Mouse (Mus musculus) cerebral cortex, adult 2 months (tissue): ENCODE data around the gene Ntn4.

Source experiments
- WGBS: fragments of 180-500 bp; shearing (Covaris S2); methylation state at CpG from one replicate; pipeline ENCODE4 v1.1.7; 2018; 5-methylcytosine and 5-hydroxymethylcytosine counted together

Ntn4 gene

DNA sequence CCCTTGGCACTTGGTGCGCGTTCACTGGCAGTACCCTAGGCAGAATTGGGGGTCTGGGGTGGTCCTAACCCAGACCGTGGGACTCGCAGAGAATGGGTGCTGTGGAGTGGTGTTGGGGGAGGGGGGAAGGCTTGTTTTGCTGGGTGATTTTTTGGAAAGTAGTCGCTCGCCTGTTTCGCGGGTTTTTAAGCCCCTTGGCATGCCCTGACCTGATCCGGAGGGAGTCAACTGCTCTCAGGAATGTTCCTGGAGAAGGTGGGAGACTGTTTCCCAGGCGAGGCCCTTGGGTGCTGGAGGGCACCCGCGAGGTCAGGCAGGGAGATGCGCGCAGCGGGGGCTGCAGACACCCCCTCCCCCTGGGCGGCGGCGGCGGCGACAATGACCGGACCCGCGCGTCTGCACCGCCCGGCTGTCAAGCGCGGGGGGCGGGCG is at the start of gene Ntn4:
Ntn4 (plus strand) TSS at position 161 of the 432 bp plus-strand sequence.
- WGBS = 6% methylated on average over 29 of the region's 30 CpGs

DNA sequence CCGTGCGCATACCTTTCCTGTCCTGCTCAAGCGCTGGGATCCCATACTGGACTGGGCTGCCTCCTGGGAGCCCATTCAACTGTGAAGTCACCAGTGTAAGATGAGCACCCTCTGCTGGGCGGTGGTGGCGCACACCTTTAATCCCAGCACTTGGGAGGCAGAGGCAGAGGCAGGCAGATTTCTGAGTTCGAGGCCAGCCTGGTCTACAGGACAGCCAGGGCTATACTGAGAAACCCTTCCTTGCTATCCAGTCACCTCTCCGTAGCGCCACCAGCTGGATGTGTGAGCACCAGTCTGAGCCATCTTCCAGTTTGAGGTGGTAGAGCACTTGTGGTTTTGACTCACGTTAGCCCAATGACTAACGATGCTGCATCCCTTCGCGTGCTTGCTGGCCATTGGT is 48.0 kb upstream of the Ntn4 start:
- WGBS = 68% methylated on average over 12 of the region's 12 CpGs

DNA sequence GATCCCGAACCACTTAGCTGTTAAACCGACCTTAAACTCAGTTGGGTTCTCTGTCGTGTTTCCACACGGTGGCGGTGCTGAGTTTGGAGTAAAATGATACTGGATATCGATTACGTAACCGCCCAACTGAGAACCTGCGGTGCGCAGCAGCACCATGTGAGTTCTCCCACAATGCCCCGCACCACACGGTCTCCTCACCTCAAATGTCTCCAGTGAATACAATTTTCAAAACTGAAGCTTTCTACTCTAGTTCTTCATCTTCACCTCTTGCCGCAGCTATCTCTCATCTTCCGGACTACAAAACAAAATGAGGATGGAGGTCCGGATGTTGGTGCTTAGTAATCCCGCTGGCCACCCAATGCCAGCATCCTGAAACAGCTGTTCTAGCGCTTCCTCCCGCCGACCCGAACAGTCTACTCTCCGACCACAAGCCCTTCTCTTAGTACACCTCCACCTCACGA is 46.4 kb upstream of the Ntn4 start:
- WGBS = 1% methylated on average over 22 of the region's 22 CpGs

DNA sequence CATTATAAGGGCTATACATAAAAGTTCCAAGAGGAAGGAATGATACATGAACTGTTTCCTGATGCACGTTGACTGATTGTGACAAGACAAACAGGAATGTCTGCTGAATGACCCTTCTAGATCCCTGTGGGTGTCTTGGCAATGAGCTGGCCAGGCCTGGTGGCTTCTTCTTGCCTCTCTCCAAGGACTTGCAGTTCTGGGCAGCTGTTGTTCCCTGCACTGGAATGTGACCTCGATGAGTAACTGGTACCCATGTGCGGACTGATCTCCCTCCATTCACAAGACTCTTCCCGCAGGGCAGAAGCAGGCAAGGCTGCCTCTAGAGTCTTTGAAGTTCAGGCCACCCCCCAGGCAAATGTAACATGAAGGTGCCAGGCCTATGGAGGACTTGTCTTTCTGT is 44.6 kb upstream of the Ntn4 start:
- 76% methylated on average over 4 of the region's 4 CpGs for WGBS

DNA sequence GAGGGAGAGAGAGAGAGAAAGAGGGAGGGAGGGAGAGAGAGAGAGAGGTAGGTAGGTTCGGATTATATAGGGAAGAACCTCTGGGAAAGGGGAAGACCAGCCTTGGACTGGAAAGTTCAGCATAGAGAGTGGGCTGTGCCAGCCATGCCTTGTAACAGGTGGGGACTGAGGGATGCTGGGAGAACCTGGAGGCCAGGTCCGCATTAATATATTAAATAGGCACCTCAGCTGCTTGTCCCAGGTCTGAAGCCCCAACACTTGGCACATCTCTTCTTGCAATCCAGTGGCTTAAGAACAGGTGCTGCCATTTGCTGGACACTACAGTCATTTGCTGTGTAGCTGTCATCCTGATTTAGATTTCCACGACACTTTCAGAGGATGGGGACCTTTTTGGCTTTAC is 43.8 kb upstream of the Ntn4 start:
- 90% methylated on average over 3 of the region's 3 CpGs for WGBS

DNA sequence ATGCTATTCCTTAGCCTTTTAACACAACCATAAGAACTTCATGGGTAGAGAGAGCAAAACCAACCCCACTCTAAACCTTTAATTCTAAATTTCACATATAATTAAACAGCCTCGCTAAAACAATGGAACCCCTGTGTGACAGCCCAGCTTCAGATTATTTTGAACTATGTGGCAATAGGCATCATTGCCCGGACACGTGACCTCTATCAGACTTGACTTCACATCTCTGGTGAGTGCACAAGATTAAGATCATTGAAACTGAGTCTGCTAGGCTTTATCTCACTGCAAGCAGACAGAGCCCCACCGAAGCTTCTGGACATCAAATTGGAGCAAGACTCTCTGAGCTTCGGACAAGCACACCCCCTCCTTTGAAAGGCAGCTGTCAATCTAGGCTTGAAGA is 38.2 kb upstream of the Ntn4 start:
- WGBS = 75% methylated on average over 5 of the region's 5 CpGs

DNA sequence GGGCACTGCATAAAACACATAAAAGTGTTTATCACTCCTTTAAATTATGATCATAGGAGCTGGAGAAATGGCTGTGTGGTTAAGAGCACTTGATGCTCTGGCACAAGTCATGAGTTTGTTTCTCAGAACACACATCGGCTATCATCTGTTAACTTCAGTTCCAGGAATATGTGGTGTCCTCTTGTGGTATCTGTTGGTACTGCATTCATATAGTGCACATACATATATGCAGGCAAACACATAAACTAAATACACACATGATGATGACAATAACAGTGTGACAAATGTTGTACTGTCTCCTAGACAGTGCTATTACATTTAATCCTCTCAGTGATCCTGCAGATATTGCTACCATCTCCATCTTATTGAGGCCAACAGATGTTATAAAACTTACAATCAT is 37.2 kb upstream of the Ntn4 start:
- 100% methylated on average over 1 of the region's 1 CpGs for WGBS

DNA sequence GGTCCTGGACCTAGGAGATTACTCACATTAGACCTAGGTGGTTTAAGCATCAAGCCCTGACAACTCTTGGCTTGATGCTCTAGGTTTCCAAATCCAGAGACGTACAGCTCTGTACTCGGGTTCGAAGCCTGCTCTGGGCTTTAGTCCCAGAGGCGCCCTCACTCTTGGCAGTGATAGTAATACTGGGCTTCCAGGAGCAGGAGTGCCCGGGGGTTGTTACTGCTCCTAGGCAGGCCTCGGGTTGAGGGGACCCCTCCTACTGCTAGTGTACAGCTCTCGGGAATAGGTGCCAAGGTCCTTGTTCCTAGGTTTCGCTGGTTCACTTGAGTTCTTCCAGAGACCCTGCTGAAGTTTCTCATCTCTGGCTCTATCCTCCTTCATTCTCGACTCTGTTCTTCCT is 34.2 kb upstream of the Ntn4 start:
- 81% methylated on average over 9 of the region's 9 CpGs for WGBS

DNA sequence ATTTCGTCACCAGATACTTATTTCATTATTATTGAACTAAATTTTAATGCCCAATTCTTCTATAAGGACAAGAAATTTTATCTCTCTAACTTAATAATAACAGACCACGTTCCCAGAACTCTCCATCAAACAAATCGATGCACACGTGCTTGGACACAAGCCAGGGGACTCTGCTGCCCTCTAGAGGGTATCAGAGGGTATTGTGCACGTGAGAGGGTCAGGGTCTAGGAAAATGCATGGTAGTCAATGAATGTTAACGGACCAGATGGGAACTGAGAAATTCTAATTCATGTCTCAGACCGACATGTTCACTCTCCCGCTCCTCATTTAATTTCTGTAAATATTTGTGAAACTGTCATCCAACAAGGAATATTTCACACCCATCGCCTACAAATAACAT is 32.4 kb upstream of the Ntn4 start:
- WGBS = 27% methylated on average over 9 of the region's 9 CpGs

DNA sequence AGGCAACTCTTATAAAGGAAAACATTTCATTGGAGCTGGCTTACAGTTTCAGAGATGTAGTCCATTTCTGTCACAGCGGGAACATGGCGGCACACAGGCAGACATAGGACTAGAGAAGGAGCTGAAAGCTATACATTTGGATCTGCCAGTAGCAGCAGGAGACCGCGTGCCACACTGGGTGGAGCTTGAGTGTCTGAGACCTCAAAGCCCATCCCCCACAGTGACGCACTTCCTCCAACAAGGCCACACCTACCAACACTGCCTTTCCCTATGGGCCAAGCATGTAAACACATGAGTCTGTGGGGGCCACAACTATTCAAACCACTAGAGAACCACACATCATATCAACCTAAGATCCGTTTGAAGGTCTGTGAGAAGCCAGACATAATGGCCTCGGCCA is 31.2 kb upstream of the Ntn4 start:
- 94% methylated on average over 7 of the region's 7 CpGs for WGBS

DNA sequence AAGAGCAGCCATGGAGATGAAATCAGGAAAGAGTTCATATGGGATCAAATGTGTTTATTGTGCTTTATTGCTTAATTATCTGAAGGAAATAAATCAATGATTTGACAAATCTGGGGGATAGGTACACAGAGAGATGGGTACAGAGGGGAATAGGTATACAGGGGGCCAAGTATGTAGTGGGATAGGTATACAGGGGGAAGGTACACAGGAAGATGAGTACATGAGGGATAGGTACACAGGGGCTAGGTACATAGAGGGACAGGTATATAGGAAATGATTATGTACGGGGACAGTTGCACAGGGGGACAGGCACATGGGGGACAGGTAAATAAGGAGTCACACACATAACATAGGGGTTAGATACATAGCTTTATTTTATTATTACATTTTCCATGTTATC is 29.6 kb upstream of the Ntn4 start:
- 95% methylated on average over 1 of the region's 1 CpGs for WGBS

DNA sequence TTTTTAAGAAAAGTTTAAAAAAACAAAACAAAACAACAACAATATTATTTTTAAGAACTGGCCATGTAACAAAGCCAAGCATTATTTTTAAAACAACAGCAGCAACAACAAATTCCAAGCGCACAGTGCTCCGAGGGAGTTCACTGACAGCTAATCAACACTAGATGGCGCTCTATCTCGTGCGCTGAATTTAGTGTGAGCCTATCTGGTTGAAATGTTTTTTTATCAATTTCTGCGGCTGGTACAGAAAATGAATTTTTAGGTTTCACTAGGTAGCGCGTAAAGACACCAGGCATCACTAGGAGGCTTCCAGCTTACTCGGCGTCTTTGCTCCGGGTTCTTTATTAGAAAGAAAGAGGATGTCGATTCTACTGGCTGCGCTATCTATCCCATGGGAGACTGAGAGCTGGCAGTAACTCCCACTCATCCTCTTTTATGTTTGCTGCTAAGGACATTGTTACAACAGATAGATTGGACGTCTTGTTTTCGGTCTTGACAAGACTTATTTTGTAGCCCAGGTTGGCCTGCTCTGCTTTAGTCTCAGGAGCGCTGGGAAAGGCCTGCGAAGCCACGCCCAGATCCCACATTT is 29.0 kb upstream of the Ntn4 start:
- WGBS = 36% methylated on average over 18 of the region's 18 CpGs

DNA sequence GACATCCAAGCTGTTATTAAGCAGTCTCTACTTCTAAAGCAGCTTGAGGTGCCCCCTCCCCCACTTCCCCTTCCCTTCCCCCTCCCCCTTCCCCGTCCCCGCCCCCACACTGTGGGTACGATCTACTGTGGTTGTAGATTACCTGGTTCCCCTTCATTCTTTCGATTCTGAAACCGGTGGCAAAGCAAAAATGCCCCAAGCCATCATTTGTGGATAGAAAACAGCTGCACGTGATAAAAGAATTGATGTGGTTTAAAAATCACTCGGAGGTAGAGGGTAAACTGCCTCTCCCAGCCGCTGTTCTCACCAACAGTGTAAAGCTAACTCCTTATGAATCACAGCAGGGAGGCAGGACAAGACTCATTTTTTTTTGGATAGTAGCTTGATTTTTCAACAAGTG is 25.6 kb upstream of the Ntn4 start:
- WGBS = 76% methylated on average over 8 of the region's 8 CpGs

DNA sequence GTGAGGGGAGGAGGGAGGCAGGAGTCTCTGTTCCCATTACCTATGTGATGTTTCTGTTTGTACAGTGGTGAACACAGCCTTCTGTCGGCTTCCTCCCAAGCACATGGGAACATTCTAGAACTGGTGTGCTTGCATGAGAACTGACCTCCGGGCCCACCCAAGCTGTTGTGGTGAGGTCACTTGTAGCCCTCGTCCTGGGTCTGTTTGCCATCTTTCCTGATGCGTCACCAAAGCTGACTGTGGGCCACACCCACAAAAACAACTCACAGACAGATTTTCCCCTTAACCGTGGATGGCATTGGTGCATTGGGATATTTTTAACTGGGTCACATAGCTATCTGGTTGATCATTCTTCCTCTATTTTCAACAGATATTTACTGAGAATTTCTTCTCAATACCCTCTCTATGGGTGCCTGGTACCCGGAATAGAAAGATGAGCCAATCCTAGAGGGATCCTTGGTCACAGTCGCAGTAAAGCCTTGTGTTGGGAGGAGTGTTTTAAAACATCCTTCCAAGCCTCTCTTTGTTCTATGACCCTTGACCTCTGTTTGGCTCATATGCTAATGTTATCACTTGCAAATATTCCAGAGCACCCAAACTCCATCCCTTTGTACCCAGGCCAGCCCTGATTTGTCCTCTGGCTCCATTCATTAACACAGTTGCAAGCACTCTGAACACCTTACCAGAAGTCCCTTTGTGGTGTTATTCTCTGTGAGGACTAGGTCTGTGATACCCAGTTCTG is 19.9 kb upstream of the Ntn4 start:
- 74% methylated on average over 7 of the region's 7 CpGs for WGBS

DNA sequence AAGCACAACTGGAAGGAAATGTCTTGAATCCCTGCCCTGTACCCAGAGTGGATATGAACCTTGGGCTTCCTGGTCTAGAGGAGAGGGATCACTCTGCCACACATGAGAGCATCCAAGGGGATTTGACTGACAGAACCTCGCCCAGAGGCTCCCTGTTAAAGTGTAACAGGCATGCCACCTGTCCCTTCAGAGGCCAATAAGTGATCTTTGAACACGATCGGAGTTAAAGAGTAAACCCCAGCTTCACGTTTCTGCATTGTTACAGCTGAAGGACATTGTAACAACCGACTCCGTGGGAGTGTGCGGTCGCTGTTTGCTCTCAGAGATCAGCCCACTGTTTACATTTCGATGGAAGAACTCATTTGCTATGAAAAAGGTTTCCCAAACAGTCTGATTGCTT is 16.8 kb upstream of the Ntn4 start:
- 79% methylated on average over 9 of the region's 9 CpGs for WGBS

DNA sequence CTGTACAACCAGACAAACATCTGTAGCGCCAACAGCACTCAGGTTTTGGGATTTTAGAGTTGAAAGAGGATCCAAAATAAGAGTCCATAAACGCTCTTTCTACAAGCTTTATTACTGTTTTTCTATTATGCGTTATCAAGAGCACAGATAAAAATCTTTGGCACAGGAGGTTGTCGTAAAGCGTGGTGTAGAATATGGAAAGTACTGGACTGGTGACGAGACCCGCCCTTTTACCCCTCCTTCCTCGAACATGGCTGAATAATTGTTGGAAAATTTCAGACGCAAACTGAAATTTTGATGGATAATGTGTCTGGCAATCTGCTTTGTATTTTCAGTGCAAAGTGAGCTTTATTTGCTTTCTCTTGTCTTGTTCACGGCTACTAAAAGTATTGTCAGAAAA is 16.3 kb upstream of the Ntn4 start:
- 92% methylated on average over 10 of the region's 10 CpGs for WGBS

DNA sequence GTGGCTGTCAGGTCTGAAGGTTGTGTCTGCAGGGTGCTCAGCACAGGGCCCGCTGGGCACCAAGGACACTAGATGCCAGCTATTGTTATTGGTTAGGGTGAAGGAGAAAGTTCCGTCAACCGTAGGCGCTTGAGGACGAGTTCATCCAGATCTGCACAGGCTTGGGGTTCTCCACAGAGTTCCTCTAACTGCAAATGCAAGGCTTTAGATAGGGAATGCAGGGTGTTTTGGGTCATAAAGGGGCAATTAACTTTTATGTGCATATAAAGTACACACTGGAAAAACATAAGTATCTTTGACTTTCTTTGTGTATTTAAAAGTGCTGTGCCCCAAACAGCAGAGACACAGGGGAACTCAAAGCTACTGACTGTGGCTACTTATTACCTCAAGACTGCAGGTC is 10.2 kb upstream of the Ntn4 start:
- WGBS = 93% methylated on average over 5 of the region's 5 CpGs

DNA sequence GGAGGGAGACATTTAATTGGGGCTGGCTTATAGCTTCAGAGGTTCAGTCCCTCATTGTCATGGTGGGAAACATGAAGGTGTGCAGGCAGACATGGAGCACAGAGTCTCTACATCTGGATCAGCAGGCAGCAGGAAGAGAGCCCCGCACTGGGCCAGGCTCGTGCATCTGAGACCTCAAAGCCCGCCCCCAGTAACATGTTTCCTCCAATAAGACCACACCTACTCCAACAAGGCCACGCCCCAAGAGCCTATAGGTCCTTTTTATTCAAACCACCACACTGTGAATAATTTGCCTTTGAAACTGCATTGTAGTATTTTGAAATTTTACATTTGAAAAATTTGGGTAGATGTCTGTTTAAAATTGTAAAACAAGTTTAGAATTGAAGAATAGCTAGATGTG is 8.4 kb upstream of the Ntn4 start:
- 67% methylated on average over 4 of the region's 4 CpGs for WGBS

DNA sequence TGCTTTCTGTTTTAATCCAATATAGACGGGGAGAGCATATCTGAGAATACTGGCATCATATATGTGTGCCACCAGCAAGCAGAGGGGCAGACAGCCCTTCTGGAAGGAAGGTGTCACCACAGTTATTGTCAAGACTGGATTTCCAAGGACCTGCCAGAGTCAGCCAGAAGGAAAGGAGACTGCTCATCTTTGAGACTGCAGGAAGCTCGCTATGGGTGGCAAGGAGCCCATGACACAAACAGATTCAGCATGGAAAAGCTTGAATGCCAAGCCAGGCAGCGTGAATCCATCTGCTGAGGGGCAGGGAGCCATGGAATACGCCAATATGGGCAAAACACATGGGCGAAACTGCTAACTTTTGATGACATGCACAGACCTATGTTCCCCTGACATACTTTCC is 6.9 kb upstream of the Ntn4 start:
- 56% methylated on average over 5 of the region's 5 CpGs for whole genome bisulfite sequencing

DNA sequence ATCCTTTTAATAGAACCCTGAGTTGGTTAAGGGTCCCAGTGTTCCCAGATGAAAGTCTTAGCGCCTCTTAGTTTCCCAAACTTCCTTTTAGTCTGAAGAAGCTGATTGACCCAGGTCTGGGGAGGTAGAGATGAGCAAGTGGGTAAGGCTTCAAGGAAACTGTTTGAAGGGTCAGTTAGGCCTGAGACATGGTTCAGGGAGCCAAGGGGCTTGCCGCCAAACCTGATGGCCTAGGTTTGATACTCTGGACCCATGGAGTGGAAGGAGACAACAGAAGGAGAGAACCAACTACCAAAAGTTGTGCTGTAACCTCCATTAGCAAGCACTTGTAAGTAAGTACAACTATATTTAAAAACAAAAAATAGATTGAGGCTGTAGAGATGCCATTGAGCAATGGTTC is 6.5 kb upstream of the Ntn4 start:
- 93% methylated on average over 2 of the region's 2 CpGs for WGBS

DNA sequence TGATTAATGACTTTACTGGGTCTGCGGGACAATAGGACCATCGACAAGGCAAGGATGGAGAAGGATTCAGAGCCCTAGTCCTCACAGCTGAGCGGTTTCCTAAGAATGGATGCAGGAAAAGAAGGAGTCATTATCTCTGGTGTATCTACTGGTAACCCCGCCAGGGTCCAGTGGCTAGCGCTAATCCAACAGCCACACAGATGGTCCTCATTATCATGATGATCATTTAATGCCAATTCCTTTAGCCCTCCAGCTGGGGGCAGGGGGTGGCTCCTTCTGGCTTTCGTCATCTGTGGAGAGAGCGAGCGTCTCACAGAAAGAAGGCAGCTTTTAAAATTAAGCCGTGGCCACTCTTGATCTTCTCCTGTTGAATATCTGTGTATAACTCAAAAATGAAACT is 4.5 kb upstream of the Ntn4 start:
- 58% methylated on average over 9 of the region's 9 CpGs for WGBS

DNA sequence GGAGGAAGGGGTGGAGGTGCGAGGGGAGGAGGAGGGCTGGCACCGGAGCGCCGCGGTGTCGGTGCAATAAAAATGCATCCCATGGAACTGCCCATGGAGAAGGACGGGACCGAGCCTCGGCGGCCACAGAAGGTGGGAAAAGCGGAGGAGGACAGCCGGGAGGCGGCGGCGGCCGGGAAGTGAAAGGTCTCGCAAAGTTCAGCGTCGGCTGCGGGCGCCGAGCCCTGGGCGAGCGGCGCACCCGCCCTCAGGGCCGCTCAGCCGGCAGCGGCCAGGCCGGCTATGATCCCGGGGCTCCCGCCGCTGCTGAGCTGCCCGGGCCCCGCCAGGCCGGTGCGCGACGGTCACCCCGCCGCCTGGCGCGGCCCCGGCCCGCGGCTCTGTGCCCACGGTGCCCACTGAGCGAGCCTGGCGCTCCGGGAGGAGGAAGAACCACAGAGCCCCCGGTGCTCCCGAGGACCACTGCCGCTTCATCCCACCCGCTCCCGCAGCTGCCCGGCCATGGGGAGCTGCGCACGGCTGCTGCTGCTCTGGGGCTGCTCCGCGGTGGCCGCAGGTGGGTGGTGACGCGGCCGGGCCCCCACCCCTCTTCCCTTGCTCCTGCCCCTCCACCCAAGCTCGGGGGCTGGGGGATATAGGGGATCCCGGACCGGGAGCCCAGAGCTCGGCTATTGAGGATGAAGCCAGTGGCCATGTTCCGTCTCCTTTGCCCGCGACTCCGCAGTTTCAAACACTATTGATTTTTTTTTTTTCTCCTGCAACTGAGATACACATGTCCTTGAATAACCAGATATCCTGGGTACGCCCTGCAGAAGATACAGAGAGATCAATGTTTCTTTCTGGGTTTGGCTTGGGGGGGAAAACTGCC is 706 bp downstream of the Ntn4 start:
- WGBS = under 1% methylated on average over 70 of the region's 73 CpGs
